Mouse (Mus musculus) liver, embryonic 11.5 days (tissue): ENCODE data around the gene Arfip1. TPM values are rescaled to one million over a fixed set of nuclear protein-coding genes. Genes with fewer than 3 reads are reported as not detected.
A peak's percentile ranks its signal among the peaks of the same experiment; 100 is the strongest.

ENCODE experiments used
- ATAC-seq: fragments of 200-750 bp; cut with Nextera tagmentation; replicated peaks from 2 replicates; pipeline ENCODE4 v1.8.0; 2017; ENCODE audit warnings: moderate number of reproducible peaks, mild to moderate bottlenecking, moderate TSS enrichment, moderate library complexity; ENCODE audit not compliant: low FRiP score
- DNase-seq: peaks from one replicate; pipeline ENCODE4 v3.0.0-alpha.2; 2017; ENCODE audit warnings: low spot score
- H3K27ac ChIP-seq: fragments of 300-500 bp; sonication (generic); 2 replicates; pipeline ENCODE4 v1.5.1; 2014; ENCODE audit warnings: mild to moderate bottlenecking, low read depth, low read length, control low read depth
- H3K27me3 ChIP-seq: fragments of 300-500 bp; sonication (generic); replicated peaks from 2 replicates; pipeline ENCODE4 v1.6.1; 2014; ENCODE audit warnings: low read length, mixed read lengths; ENCODE audit not compliant: control insufficient read depth, insufficient read depth
- H3K36me3 ChIP-seq: fragments of 300-500 bp; sonication (generic); 2 replicates; pipeline ENCODE4 v1.6.1; 2014; ENCODE audit warnings: mild to moderate bottlenecking, low read length, moderate library complexity, mixed read lengths; ENCODE audit not compliant: control insufficient read depth, insufficient read depth
- H3K4me1 ChIP-seq: fragments of 300-500 bp; sonication (generic); replicated peaks from 2 replicates; pipeline ENCODE4 v1.6.1; 2014; ENCODE audit warnings: low read length, mixed read lengths; ENCODE audit not compliant: control insufficient read depth, insufficient read depth
- H3K4me2 ChIP-seq: fragments of 300-500 bp; sonication (generic); 2 replicates; pipeline ENCODE4 v1.6.1; 2014; ENCODE audit warnings: mild to moderate bottlenecking, control low read depth, moderate library complexity
- H3K4me3 ChIP-seq: fragments of 300-500 bp; sonication (generic); 2 replicates; pipeline ENCODE4 v1.5.1; 2014; ENCODE audit warnings: low read depth, low read length, control low read depth
- H3K9ac ChIP-seq: fragments of 300-500 bp; sonication (generic); 2 replicates; pipeline ENCODE4 v1.6.1; 2014; ENCODE audit warnings: low read depth, low read length, control low read depth
- H3K9me3 ChIP-seq: fragments of 300-500 bp; sonication (generic); 2 replicates; pipeline ENCODE4 v1.6.1; 2016; ENCODE audit warnings: low read length, inconsistent platforms, mixed read lengths; ENCODE audit not compliant: control insufficient read depth
- WGBS: fragments of 180-500 bp; shearing (Covaris S2); extraction: QIAGEN DNeasy Blood & Tissue Kit; methylation state at CpG from one replicate; pipeline ENCODE4 v1.1.7; 2014; 5-methylcytosine and 5-hydroxymethylcytosine counted together
- polyA plus RNA-seq: library from polyadenylated mRNA; unstranded; fragments of >200 nt; fragmentation: Nextera tagmentation; extraction: Ambion mirVana; gene quantifications from 2 replicates; pipeline ENCODE4 v1.2.1, GENCODE M21; 2014

The Arfip1 gene
- polyA plus RNA-seq, 1 experiment from 2014 or later = 30.9 TPM

DNA sequence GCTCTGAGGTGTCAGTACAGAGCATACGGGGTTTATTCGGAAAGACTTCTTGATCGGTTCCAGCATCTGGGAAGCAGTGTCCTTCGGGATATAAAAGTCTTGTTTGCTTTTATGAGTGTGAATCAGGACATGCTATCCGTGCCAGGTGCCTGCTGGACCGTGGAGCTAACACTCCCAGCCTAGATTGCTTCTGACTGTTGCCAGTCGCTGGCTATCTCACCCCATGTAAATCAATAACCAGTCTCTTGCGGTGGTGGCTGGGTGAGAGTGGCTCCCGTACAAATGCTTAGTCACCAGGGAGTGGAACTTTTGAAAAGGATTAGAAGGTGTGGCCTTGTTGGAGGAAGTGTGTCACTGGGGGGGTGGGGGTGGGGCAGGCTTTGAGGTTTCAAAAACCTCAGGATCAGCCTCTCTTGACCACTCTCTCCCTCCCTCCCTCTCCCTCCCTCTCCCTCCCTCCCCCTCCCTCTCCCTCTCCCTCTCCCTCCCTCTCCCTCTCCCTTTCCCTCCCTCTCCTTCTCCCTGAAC lies 27.8 kb upstream of the Arfip1 start:
- Histone ChIP-seq H3K27ac (no peak overlapping the region), H3K4me2 (no peak overlapping the region), H3K9me3 (no peaks in the 10 kb centered on the region), H3K4me1 (no peaks in the 10 kb centered on the region), H3K36me3 (no peaks in the 10 kb centered on the region), H3K4me3 (no peak overlapping the region), H3K27me3 (no peaks in the 10 kb centered on the region), H3K9ac (no peak overlapping the region)
- DNase-seq (no peak), ATAC-seq (no peak)
- WGBS = 78% methylated on average over 9 of the region's 9 CpGs

DNA sequence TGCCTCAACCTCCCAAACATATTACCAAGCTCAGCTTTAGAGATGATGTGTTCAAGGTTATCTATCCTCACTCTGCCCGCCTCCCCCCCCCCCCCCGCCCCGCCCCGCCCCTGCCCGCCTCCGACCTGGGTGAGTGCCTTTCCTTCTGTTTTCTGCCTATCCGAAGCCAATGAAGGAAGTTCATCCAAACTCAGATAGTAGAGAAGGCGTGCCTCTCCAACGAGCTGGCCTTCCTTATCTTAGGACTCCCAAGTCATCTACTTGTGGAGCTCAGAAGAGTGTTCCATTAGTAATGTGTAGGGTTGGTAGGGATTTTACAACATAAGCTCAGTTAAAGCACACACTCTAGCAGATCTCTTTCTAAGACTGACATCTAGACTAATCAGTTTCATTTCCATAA lies 20.8 kb upstream of the Arfip1 start:
- peaks cover 7% of the 10 kb centered on the region; the same call in 1 of the 2 replicates for H3K4me1 ChIP-seq
- H3K9ac ChIP-seq = no peak overlapping the region
- H3K4me2 ChIP-seq = no peak overlapping the region
- no peaks in the 10 kb centered on the region for H3K27me3 ChIP-seq
- H3K36me3 ChIP-seq = no peaks in the 10 kb centered on the region
- DNase-seq (no peak), ATAC-seq (peak; percentile 58)
- WGBS = 40% methylated on average over 8 of the region's 9 CpGs
- no peak overlapping the region for H3K27ac ChIP-seq
- no peak overlapping the region for H3K4me3 ChIP-seq
- H3K9me3 ChIP-seq = no peaks in the 10 kb centered on the region

DNA sequence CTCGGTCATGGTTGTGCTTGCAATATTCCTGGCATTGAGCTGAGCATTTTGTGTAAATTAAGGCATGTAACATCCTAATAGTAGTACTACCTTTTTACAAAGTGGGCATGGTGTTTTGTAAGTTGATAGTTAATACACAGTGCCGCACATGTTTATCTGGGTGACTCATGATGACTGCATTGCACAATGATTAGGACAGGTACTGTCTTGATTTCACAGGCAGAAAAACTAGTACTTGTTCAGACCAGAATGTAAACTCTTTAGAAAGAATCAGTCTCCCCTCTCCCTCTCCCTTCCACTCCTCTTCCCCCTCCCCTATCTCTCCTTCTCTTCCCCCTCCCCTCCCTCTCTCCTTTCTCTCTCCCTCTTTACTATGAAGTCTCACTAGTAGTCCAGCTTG lies 20.3 kb upstream of the Arfip1 start:
- 78% methylated on average over 2 of the region's 2 CpGs for WGBS
- no peak overlapping the region for H3K27ac ChIP-seq
- H3K9me3 ChIP-seq = no peaks in the 10 kb centered on the region
- H3K4me2 ChIP-seq = no peak overlapping the region
- no peak for DNase-seq
- no peak overlapping the region for H3K9ac ChIP-seq
- ATAC-seq = no peak
- H3K4me3 ChIP-seq = no peak overlapping the region
- H3K36me3 ChIP-seq = no peaks in the 10 kb centered on the region
- H3K4me1 ChIP-seq = peaks cover 7% of the 10 kb centered on the region; the same call in 1 of the 2 replicates
- H3K27me3 ChIP-seq = no peaks in the 10 kb centered on the region

DNA sequence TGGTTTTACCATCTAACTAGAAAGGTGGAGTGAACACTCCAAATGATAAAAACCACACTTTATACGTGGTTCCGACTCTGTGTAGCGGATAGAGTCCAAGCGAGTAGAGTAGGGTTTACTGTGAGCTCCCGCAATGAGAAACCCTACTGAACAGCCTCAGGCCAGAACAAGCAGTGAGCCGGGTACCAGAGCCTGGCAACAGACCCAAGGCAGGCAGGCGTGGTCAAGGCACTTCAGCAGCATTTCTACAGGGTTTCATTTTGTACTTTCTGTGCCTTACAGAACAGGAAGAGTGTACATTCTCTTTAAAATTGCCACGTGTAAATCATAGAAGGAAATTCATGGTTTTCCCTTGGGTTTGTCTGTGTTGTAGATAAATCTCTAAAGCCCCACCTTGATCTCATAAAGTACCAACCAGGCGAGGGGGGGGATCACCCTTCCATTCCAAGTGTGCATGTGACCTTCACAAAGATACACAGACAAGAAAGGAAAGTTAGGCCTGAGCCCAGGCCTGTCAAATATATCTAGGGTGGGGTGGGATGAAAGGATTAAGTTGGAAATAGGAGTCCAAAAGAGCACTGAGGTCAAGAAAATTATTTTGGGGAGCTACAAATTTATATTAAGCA lies 19.6 kb upstream of the Arfip1 start:
- no peaks in the 10 kb centered on the region for H3K9me3 ChIP-seq
- H3K27me3 ChIP-seq = no peaks in the 10 kb centered on the region; the same call in 1 of the 2 replicates
- H3K9ac ChIP-seq = no peak overlapping the region
- no peak overlapping the region for H3K27ac ChIP-seq
- H3K4me1 ChIP-seq = peaks cover 7% of the 10 kb centered on the region; the same call in 1 of the 2 replicates
- no peak overlapping the region for H3K4me3 ChIP-seq
- H3K4me2 ChIP-seq = no peak overlapping the region
- 80% methylated on average over 9 of the region's 9 CpGs for WGBS
- ATAC-seq (no peak), DNase-seq (no peak)
- H3K36me3 ChIP-seq = no peaks in the 10 kb centered on the region

DNA sequence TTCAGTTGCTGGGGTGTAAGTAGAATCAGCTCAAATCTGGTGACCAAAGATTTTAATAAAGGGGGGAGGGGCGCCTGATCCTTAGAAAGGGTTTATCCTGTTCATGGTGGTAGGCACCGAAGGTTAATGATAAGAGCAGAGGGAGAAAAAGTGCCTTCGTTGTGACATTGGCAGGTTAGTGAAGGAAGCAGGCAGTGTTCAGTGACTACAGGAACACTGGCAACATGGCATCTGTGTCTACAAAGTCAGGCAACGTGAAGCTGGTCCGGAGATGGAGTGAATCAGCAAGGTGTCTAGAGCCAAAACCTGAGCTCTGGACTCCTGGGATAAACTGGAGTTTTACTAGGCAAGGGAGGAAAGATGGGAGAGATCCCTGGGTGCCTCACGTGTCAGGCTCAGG lies 16.3 kb upstream of the Arfip1 start:
- Histone ChIP-seq H3K4me3 (no peak overlapping the region), H3K9ac (no peak overlapping the region), H3K36me3 (no peaks in the 10 kb centered on the region), H3K27me3 (peaks cover 16% of the 10 kb centered on the region), H3K9me3 (no peaks in the 10 kb centered on the region), H3K27ac (no peak overlapping the region), H3K4me2 (no peak overlapping the region), H3K4me1 (peaks cover 4% of the 10 kb centered on the region; the same call in 1 of the 2 replicates)
- ATAC-seq = no peak
- WGBS = 73% methylated on average over 6 of the region's 6 CpGs
- no peak for DNase-seq

DNA sequence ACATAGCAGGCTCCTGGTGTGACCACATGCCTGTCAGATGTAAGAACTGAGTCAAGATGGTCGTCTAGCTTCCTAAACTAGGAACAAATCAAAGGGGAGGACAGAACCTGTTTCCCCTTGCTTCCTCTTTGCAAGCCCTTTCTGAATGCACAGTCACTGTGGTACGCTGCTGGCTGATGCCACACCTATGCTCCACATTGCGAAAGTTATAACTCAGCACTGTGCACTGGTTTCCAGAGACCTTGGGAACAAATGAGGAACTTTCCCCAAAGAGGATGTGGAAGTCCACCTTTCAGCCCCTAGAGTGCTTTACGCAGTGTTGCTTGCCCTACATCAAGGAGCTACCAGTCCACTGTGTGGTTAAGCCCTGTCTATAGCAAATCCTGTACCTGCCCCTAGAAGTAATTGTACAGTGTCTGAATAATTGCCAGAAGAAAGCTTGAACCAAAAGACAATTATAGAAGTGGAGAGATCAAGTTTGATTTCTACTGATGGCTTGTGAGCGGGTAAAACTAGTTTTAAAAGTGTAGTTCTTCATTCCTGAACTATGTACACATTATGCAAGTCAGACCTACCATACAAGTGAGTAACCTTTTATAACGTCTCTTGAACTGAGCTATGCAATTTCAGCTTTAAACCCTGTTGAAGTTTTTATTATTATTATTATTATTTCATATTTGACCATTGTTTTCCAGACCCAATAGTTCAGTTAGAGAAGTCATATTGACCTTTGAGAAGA lies 15.7 kb upstream of the Arfip1 start:
- H3K9ac ChIP-seq = no peak overlapping the region
- no peak overlapping the region for H3K4me2 ChIP-seq
- H3K4me1 ChIP-seq = no peaks in the 10 kb centered on the region
- peaks cover 19% of the 10 kb centered on the region for H3K27me3 ChIP-seq
- WGBS = 60% methylated on average over 6 of the region's 6 CpGs
- H3K27ac ChIP-seq = no peak overlapping the region
- H3K4me3 ChIP-seq = no peak overlapping the region
- no peaks in the 10 kb centered on the region for H3K36me3 ChIP-seq
- DNase-seq (no peak), ATAC-seq (no peak)
- no peaks in the 10 kb centered on the region for H3K9me3 ChIP-seq

DNA sequence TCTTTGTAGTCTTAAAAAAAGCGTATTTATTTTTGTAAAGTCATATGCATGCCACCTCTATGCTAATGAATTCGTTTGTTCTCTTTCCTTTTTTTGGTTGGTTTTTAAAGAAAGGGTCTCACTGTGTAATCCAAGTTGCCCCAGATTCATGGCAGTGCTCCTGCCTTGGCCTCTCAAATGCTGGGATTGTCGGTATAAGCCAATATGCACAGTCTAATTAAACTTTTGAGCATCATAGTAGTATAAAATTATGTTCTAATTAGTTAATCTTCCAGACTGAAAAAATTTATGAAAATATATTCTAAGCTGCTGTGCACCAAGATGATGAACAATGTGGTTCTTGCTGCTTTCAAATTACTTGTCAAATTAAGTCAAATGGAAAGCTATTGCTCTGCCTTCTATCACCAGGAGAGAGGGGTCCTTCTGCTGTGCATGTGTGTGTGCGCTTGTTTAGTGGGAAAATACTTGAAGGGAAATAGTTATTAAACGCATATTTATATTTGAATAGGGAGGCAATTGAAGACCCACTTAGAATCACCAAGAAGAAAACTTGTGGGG lies 13.3 kb upstream of the Arfip1 start:
- Histone ChIP-seq H3K27ac (no peak overlapping the region), H3K27me3 (peaks cover 19% of the 10 kb centered on the region), H3K4me3 (no peak overlapping the region; the same call in 1 of the 2 replicates), H3K4me2 (peak overlapping the region; percentile 55), H3K9ac (no peak overlapping the region), H3K9me3 (no peaks in the 10 kb centered on the region), H3K36me3 (no peaks in the 10 kb centered on the region), H3K4me1 (no peaks in the 10 kb centered on the region)
- 38% methylated on average over 5 of the region's 5 CpGs for WGBS
- DNase-seq = no peak
- ATAC-seq = no peak

DNA sequence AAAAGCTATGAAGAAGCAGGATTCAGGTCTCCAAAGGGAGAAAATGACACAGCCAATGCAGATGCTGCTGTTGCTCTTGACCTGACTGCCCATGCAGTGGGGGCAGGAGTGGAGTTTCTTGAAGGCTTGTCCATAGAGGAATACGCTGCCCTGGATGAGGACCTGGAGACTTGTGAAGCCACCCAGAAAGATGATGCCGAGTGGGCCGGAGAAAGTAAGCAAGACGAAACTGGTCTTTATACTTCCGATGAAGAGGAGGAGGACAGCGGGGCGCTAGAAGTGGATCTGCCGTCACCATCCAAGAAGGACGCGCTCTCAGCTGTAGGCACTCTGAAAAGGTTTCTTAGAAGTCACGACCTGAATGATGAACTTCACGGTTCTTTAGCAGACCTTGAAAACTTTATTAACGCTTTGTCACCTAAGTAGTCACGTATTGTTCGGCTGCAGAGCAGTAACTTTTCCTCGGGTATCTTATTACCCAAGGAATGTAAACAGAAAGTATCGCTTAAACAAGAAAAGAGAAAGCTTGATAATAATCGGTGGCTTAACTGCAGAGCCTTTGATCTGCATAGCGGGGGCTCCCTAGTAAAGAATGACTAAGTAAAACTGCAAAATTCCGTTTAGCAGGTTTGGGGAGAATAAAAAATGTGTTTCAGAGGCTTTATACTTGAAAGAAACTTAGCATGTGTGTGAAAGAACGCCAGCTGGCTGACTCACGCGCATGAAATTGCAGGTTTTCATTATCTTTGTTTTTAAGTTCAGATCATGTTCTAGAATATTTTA lies 12.7 kb upstream of the Arfip1 start:
- Histone ChIP-seq H3K4me3 (peak overlapping the region; percentile 30), H3K9ac (no peak overlapping the region), H3K4me2 (peak overlapping the region; percentile 55), H3K9me3 (no peaks in the 10 kb centered on the region), H3K27ac (no peak overlapping the region), H3K4me1 (no peaks in the 10 kb centered on the region), H3K27me3 (peaks cover 19% of the 10 kb centered on the region), H3K36me3 (no peaks in the 10 kb centered on the region)
- ATAC-seq = no peak
- WGBS = 5% methylated on average over 23 of the region's 23 CpGs
- DNase-seq = no peak
